Mouse (Mus musculus) embryonic fibroblast, embryonic 13.5 days (primary cell): ENCODE data around the gene Atp8a2.

Source experiments
- CTCF ChIP-seq: IDR thresholded peaks from 2 replicates; pipeline ENCODE4 v1.5.1; 2011; ENCODE audit warnings: mild to moderate bottlenecking, control low read depth, low read length, moderate library complexity, borderline replicate concordance; ENCODE audit not compliant: insufficient read depth
- POLR2A ChIP-seq: IDR thresholded peaks from 2 replicates; pipeline ENCODE4 v1.6.1; 2011; ENCODE audit warnings: low read depth, mild to moderate bottlenecking, control low read depth, low read length, moderate library complexity

DNA sequence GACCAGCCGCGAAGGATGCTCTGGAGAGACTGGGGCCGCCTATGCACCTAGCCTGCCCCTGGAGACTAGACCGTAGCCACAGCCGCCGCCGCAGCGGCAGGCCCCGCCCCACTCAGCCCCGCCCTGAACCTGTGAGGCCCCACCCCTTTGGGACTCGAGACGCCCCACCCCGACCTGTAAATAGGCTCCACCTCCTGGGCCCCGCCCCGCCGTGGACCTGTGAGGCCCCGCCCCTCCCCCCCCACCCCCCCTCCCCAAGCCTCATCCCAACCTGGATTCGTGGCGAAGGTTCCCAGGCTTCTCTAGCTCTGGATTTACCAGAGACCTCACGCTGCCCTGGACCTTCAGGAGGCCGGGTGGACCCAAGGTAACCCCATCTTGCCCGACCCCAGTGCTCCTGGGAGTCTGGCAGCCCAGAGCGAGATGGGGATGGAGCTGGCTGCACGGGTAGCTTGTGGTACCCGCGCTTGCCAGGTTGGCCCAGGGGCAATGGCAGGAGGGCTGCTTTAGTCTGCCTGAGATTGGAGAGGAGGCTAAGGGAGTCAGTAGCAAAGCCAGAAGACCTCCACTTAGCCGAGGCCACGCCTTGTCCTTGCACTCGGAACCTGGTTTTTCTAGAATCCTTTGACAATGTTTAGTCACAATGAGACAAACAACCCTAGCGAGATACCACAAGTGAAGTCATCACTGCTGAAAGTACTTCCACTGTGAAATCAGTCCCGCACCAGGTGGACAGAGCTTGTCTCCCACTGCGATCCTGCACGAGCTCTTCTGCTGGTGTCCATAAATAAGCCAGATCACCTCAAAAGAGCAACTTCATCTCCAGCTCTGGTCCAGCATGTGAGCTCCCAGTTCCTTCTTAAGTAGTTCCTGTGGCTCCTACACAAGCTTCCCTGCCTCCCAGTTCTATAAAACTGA, 109.9 kb downstream of the Atp8a2 start:
- TF ChIP-seq CTCF (no peak), POLR2A (no peak)
